Mouse (Mus musculus): Measurements from ENCODE around the gene Kcnj12. TPM values are rescaled to one million over a fixed set of nuclear protein-coding genes. Genes with fewer than 3 reads are reported as not detected.
A peak's percentile ranks its signal among the peaks of the same experiment; 100 is the strongest.

Gene Kcnj12
- polyA plus RNA-seq, 1 experiment, result not detected

DNA sequence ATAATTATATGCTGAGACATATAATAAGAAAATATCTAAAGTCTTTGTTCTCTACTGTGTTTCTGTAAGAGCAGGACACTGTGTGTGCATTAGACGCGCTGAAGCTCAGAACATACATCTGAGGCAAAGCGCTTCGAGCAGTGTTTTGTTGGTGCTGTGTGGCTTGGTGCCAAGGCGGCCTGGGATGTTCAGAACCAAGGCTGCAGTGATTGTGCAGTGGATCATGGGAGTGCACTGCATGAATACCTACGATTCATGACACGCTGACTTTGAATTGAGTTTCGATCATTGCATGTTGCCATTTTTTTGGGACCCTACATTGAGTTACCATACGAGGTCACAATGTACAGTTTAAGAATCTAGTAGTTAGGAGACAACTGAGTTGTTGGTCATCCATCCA is 14.3 kb downstream of the Kcnj12 start:
- Histone ChIP-seq H3K4me3 (replicated peaks; ENCODE audit: control insufficient read depth, low read depth, low read length) (no peak overlapping the region), H3K4me1 (ENCODE audit: control insufficient read depth, insufficient read depth, low read length) (no peaks in the 10 kb centered on the region), H3K27ac (ENCODE audit: control insufficient read depth, insufficient read depth, low read depth, low read length, poor library complexity) (no peak overlapping the region)
- TF ChIP-seq POLR2A (IDR thresholded peaks at IDR 0.05; ENCODE audit: borderline replicate concordance, control insufficient read depth, low read depth, low read length) (no peak), CTCF (IDR thresholded peaks at IDR 0.05; ENCODE audit: control insufficient read depth, insufficient read depth, low read length) (no peak)
- 89% methylated on average over 9 of the region's 9 CpGs for WGBS

DNA sequence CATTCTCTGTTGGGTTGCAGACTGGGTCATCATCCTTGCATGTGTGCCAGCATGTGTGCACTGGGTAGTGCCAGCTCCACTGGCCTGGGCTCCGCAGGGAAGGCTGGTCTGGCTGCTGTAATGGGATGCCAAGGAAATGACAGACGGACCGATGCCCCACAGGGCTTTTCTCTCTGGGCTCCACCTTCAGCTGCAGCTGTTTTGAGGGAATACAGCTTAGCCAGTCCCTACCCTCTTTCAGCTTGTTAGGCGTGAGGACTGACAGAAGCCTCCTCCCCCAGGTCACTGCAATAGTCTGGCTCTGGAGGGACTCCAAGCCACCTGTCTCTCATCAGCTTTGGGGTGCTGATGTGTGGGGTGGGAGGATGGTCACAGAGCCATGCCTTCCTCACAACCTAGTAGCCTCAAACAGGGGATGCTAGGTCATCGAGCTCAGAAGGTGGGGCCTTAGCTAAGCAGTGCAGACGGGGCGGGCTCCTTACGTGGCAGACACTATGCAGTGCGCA is 16.0 kb downstream of the Kcnj12 start:
- H3K27ac ChIP-seq (ENCODE audit: control insufficient read depth, insufficient read depth, low read depth, low read length, poor library complexity), result no peak overlapping the region
- no peak overlapping the region for H3K4me3 ChIP-seq (replicated peaks; ENCODE audit: control insufficient read depth, low read depth, low read length)
- WGBS, result 85% methylated on average over 9 of the region's 9 CpGs
- TF ChIP-seq POLR2A (IDR thresholded peaks at IDR 0.05; ENCODE audit: borderline replicate concordance, control insufficient read depth, low read depth, low read length) (no peak), CTCF (IDR thresholded peaks at IDR 0.05; ENCODE audit: control insufficient read depth, insufficient read depth, low read length) (no peak)
- H3K4me1 ChIP-seq (ENCODE audit: control insufficient read depth, insufficient read depth, low read length), result no peaks in the 10 kb centered on the region

- Histone ChIP-seq H3K4me1 (ENCODE audit: control insufficient read depth, insufficient read depth, low read length) (no peaks in the 10 kb centered on the region), H3K27ac (ENCODE audit: control insufficient read depth, insufficient read depth, low read depth, low read length, poor library complexity) (no peak overlapping the region), H3K4me3 (replicated peaks; ENCODE audit: control insufficient read depth, low read depth, low read length) (no peak overlapping the region)
- 79% methylated on average over 11 of the region's 11 CpGs for WGBS
- no peak for TF ChIP-seq POLR2A (IDR thresholded peaks at IDR 0.05; ENCODE audit: borderline replicate concordance, control insufficient read depth, low read depth, low read length)
- TF ChIP-seq CTCF (IDR thresholded peaks at IDR 0.05; ENCODE audit: control insufficient read depth, insufficient read depth, low read length), result no peak
Observed at GRCm38 (mm10) chr11:61040856-61041652, 18.7 kb downstream of the Kcnj12 start.

DNA sequence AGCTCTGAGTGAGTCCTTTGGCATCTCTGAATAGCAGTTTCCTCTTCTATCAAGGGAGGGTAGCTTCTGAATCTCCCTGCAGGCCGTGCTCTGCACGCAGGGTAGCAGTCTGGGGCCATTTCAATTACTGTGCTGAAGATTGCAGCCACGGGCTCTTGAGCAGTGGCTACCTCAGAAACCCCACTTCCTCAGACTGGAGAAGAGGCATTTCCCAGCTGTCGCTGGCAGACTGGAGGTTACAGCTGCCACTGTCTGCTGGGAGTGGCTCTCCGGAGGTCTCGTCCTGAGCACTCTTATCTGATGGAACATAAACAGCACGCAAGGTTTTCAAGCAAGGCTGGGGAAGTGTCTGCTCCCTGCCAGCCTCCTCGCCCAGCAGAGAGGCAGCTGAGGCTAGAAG is 20.2 kb downstream of the Kcnj12 start:
- under 1% methylated on average over 8 of the region's 8 CpGs for WGBS
- Histone ChIP-seq H3K27ac (ENCODE audit: control insufficient read depth, insufficient read depth, low read depth, low read length, poor library complexity) (no peak overlapping the region), H3K4me3 (replicated peaks; ENCODE audit: control insufficient read depth, low read depth, low read length) (no peak overlapping the region), H3K4me1 (ENCODE audit: control insufficient read depth, insufficient read depth, low read length) (no peaks in the 10 kb centered on the region)
- TF ChIP-seq CTCF (IDR thresholded peaks at IDR 0.05; ENCODE audit: control insufficient read depth, insufficient read depth, low read length), result no peak
- no peak for TF ChIP-seq POLR2A (IDR thresholded peaks at IDR 0.05; ENCODE audit: borderline replicate concordance, control insufficient read depth, low read depth, low read length)

DNA sequence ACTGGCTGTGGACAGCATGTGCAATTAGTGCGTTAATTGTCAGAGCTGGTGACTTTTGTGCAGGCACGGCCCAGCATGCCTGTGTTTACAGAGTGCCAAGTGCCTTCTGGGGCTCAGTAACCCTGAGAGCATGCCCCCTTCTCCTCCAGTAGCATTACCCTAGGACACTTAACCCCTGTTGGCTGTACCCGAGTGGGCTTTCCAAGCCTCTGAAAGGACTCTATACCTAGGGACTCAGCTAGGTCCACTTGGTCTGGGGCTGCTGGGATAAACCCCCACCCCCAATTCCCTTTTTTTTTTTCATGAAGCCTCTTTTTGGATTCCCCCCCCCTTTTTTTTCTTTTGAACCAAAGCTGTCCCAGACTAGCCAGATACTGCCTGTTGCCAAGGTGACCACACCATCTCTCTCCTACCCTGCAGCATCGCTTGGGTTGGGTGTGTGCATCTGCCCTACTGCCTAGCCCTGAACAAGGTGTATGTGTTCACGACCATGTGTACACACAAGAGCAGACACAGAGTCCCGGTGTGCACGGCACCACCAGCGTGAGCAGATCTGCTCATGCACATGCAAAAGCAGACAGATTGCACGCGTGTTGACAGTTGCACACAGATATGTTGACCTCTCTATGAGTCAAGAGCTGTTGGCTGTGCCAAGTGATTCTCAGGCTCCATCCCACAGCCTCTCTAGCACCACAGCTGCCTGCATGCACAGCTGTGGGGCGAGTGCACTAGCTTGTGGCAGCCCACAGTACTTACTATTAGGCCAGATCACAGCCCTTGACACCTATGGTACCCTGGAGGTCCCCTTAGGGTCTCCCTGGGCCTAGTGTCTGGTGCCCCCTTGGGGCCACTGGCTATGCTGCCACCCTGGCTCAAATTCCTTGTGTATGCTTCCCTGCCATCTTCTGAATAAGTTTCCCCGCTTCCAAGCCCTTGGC is 21.0 kb downstream of the Kcnj12 start:
- Histone ChIP-seq H3K4me1 (ENCODE audit: control insufficient read depth, insufficient read depth, low read length) (no peaks in the 10 kb centered on the region), H3K27ac (ENCODE audit: control insufficient read depth, insufficient read depth, low read depth, low read length, poor library complexity) (no peak overlapping the region), H3K4me3 (replicated peaks; ENCODE audit: control insufficient read depth, low read depth, low read length) (no peak overlapping the region)
- TF ChIP-seq POLR2A (IDR thresholded peaks at IDR 0.05; ENCODE audit: borderline replicate concordance, control insufficient read depth, low read depth, low read length), result no peak
- peak; percentile 52; the same call in 1 of the 2 replicates for TF ChIP-seq CTCF (IDR thresholded peaks at IDR 0.05; ENCODE audit: control insufficient read depth, insufficient read depth, low read length)
- 73% methylated on average over 12 of the region's 12 CpGs for WGBS

DNA sequence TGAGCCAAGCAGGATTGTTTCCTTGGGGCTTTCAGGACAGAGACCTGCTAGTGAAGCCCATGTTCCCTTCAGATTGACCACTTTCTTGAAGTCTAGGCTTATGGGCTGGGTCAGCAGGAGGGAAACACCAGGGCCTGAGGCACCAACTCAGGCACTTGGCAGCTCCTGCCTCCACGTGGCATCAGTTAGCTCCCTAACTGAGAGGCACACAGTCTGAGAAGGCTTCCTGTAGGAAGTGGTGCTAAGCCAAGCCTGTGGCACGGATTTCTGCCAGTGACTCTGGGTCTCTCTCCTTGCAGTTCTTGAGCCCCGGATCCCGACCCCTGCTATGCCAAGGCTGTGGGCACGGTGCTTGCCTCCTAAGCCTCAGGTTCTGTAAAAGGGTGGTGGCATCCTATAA is 22.4 kb downstream of the Kcnj12 start:
- Histone ChIP-seq H3K4me3 (replicated peaks; ENCODE audit: control insufficient read depth, low read depth, low read length) (no peak overlapping the region), H3K4me1 (ENCODE audit: control insufficient read depth, insufficient read depth, low read length) (no peaks in the 10 kb centered on the region), H3K27ac (ENCODE audit: control insufficient read depth, insufficient read depth, low read depth, low read length, poor library complexity) (no peak overlapping the region)
- WGBS, result 58% methylated on average over 5 of the region's 5 CpGs
- TF ChIP-seq POLR2A (IDR thresholded peaks at IDR 0.05; ENCODE audit: borderline replicate concordance, control insufficient read depth, low read depth, low read length) (no peak), CTCF (IDR thresholded peaks at IDR 0.05; ENCODE audit: control insufficient read depth, insufficient read depth, low read length) (no peak)

GRCm38 (mm10) chr11:61047441-61047840 is 25.1 kb downstream of the Kcnj12 start:
- TF ChIP-seq CTCF (IDR thresholded peaks at IDR 0.05; ENCODE audit: control insufficient read depth, insufficient read depth, low read length), result no peak
- no peak for TF ChIP-seq POLR2A (IDR thresholded peaks at IDR 0.05; ENCODE audit: borderline replicate concordance, control insufficient read depth, low read depth, low read length)
- Histone ChIP-seq H3K27ac (ENCODE audit: control insufficient read depth, insufficient read depth, low read depth, low read length, poor library complexity) (no peak overlapping the region), H3K4me1 (ENCODE audit: control insufficient read depth, insufficient read depth, low read length) (no peaks in the 10 kb centered on the region), H3K4me3 (replicated peaks; ENCODE audit: control insufficient read depth, low read depth, low read length) (no peak overlapping the region)
- 73% methylated on average over 5 of the region's 5 CpGs for WGBS

DNA sequence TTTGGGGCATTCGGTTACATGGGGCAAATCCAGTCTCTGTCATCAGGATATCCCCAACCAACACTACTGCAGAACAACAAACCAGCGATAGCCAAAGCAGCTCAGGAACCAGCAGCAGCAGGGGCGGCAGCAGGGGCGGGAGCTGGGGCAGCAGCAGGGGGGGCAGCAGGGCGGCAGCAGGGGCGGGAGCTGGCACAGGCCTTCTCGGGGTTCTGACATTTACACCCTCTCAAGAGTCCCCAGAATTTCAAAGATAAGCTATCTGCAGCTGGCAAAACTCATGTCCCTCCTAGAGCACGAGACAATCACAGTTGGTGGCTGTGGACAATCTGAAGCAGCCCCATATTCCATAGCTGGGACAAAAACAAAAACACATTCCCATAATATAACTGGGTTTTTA is 28.8 kb downstream of the Kcnj12 start:
- Histone ChIP-seq H3K27ac (ENCODE audit: control insufficient read depth, insufficient read depth, low read depth, low read length, poor library complexity) (no peak overlapping the region), H3K4me1 (ENCODE audit: control insufficient read depth, insufficient read depth, low read length) (no peaks in the 10 kb centered on the region), H3K4me3 (replicated peaks; ENCODE audit: control insufficient read depth, low read depth, low read length) (no peak overlapping the region)
- WGBS, result 35% methylated on average over 8 of the region's 8 CpGs
- TF ChIP-seq POLR2A (IDR thresholded peaks at IDR 0.05; ENCODE audit: borderline replicate concordance, control insufficient read depth, low read depth, low read length), result no peak
- TF ChIP-seq CTCF (IDR thresholded peaks at IDR 0.05; ENCODE audit: control insufficient read depth, insufficient read depth, low read length), result no peak

Data from bone marrow, adult 2 months (tissue).